Mouse (Mus musculus) kidney, postnatal 25 days (tissue): ENCODE measurements around the gene Rpl26.
A peak's percentile ranks its signal among the peaks of the same experiment; 100 is the strongest.

Experiments used
- DNase-seq, 2 experiments: peaks; one replicate each; pipeline ENCODE4 v3.0.0; 2021; ENCODE audit warnings: mixed read lengths in 2 of 2

Rpl26 gene

GRCm38 (mm10) chr11:68891823-68892222 is 9.6 kb upstream of the Rpl26 start:
- DNase-seq: no peak

- DNase-seq: peak; percentile 23 to 59
Measured at GRCm38 (mm10) chr11:68892233-68892832, 9.1 kb upstream of the Rpl26 start.

GRCm38 (mm10) chr11:68893911-68894464 is 7.4 kb upstream of the Rpl26 start:
- DNase-seq: no peak

GRCm38 (mm10) chr11:68896247-68896646 is 5.1 kb upstream of the Rpl26 start:
- no peak for DNase-seq

GRCm38 (mm10) chr11:68897120-68897519 is 4.3 kb upstream of the Rpl26 start:
- peak; percentile 59 to 64 for DNase-seq

- DNase-seq: no peak
Measured at GRCm38 (mm10) chr11:68897838-68898237, 3.5 kb upstream of the Rpl26 start.

- DNase-seq: no peak
Measured at GRCm38 (mm10) chr11:68898790-68899189, 2.6 kb upstream of the Rpl26 start.

- no peak for DNase-seq
Measured at GRCm38 (mm10) chr11:68899815-68900214, 1.6 kb upstream of the Rpl26 start.

GRCm38 (mm10) chr11:68900519-68901350 is 648 bp upstream of the Rpl26 start:
- DNase-seq: no peak

GRCm38 (mm10) chr11:68902047-68902364 is 623 bp downstream of the Rpl26 start:
- no peak for DNase-seq

GRCm38 (mm10) chr11:68902367-68902766 is 984 bp downstream of the Rpl26 start:
- no peak for DNase-seq

GRCm38 (mm10) chr11:68902823-68903222 is 1.4 kb downstream of the Rpl26 start:
- DNase-seq: no peak

- DNase-seq: no peak
Measured at GRCm38 (mm10) chr11:68903775-68904174, 2.4 kb downstream of the Rpl26 start.

- DNase-seq: peak; percentile 76 to 93
Measured at GRCm38 (mm10) chr11:68904375-68905137, 3.2 kb downstream of the Rpl26 start.

- DNase-seq: no peak
Measured at GRCm38 (mm10) chr11:68905138-68905531, 3.8 kb downstream of the Rpl26 start.

- no peak for DNase-seq
Measured at GRCm38 (mm10) chr11:68905665-68906460, 4.5 kb downstream of the Rpl26 start.

- peak; percentile 50 to 54 for DNase-seq
Measured at GRCm38 (mm10) chr11:68906461-68906790, 5.0 kb downstream of the Rpl26 start.

- DNase-seq: no peak
Measured at GRCm38 (mm10) chr11:68907251-68907650, 5.9 kb downstream of the Rpl26 start.

- DNase-seq: peak; percentile 30 to 62
Measured at GRCm38 (mm10) chr11:68908846-68909503, 7.6 kb downstream of the Rpl26 start.

GRCm38 (mm10) chr11:68911531-68912177 is 10.3 kb downstream of the Rpl26 start:
- peak; percentile 41 to 61 for DNase-seq

GRCm38 (mm10) chr11:68914566-68914965 is 13.2 kb downstream of the Rpl26 start:
- no peak for DNase-seq

GRCm38 (mm10) chr11:68923191-68923590 is 21.8 kb downstream of the Rpl26 start:
- DNase-seq: peak; percentile 63 to 88
